Mouse (Mus musculus) adrenal gland, adult 2 months (tissue): ENCODE results near the gene Nectin4. TPM values are rescaled to one million over a fixed set of nuclear protein-coding genes. Genes with fewer than 3 reads are reported as not detected.

Experiments
- DNase-seq: peaks from one replicate; pipeline ENCODE4 v3.0.0; 2021
- polyA plus RNA-seq: library from polyadenylated mRNA; depleted of rRNA; stranded (reverse); fragments of >200 nt; gene quantifications from 2 replicates; pipeline ENCODE4 v1.2.3, GENCODE M21; 2012
- total RNA-seq, 2 experiments: library from RNA; stranded (reverse); gene quantifications; 2 replicates each; pipeline ENCODE4 v1.2.3; 2021

Gene Nectin4
- total and polyA plus RNA-seq, 3 experiments, result 0.09 to 0.21 (median 0.14) TPM

GRCm38 (mm10) chr1:171358421-171358820, 11.5 kb upstream of the Nectin4 start:
- DNase-seq, result no peak

GRCm38 (mm10) chr1:171360253-171360652, 9.6 kb upstream of the Nectin4 start:
- peak; percentile 26 for DNase-seq

- peak; percentile 88 for DNase-seq
Measured at GRCm38 (mm10) chr1:171360656-171361055, 9.2 kb upstream of the Nectin4 start, which contains the start of gene Klhdc9. Gene Klhdc9 (minus strand): TSS chr1:171360798.

- peak; percentile 74 for DNase-seq
Measured at GRCm38 (mm10) chr1:171361106-171362103, 8.5 kb upstream of the Nectin4 start.

GRCm38 (mm10) chr1:171365934-171366333, 4.0 kb upstream of the Nectin4 start:
- no peak for DNase-seq

- no peak for DNase-seq
Measured at GRCm38 (mm10) chr1:171372880-171373279, 3.0 kb downstream of the Nectin4 start.

- DNase-seq, result no peak
Measured at GRCm38 (mm10) chr1:171373946-171374345, 4.0 kb downstream of the Nectin4 start.

GRCm38 (mm10) chr1:171375646-171376097, 5.8 kb downstream of the Nectin4 start:
- DNase-seq, result no peak

GRCm38 (mm10) chr1:171378298-171378697, 8.4 kb downstream of the Nectin4 start:
- DNase-seq, result no peak

- peak; percentile 83 for DNase-seq
Measured at GRCm38 (mm10) chr1:171379935-171380599, 10.2 kb downstream of the Nectin4 start.

- DNase-seq, result no peak
Measured at GRCm38 (mm10) chr1:171382096-171382620, 12.3 kb downstream of the Nectin4 start.

- no peak for DNase-seq
Measured at GRCm38 (mm10) chr1:171384361-171384760, 14.5 kb downstream of the Nectin4 start.

- no peak for DNase-seq
Measured at GRCm38 (mm10) chr1:171385171-171385570, 15.3 kb downstream of the Nectin4 start.

GRCm38 (mm10) chr1:171387099-171387498, 17.2 kb downstream of the Nectin4 start:
- DNase-seq, result no peak

- peak; percentile 34 for DNase-seq
Measured at GRCm38 (mm10) chr1:171388376-171389102, 18.6 kb downstream of the Nectin4 start, which contains the start of gene Arhgap30. Gene Arhgap30 (plus strand): TSS chr1:171388954.

- DNase-seq, result peak; percentile 27
Measured at GRCm38 (mm10) chr1:171390101-171390500, 20.2 kb downstream of the Nectin4 start.

GRCm38 (mm10) chr1:171401821-171402220, 31.9 kb downstream of the Nectin4 start:
- no peak for DNase-seq

GRCm38 (mm10) chr1:171402991-171403390, 33.1 kb downstream of the Nectin4 start:
- DNase-seq, result no peak

GRCm38 (mm10) chr1:171407263-171407662, 37.4 kb downstream of the Nectin4 start:
- no peak for DNase-seq

GRCm38 (mm10) chr1:171410231-171410630, 40.3 kb downstream of the Nectin4 start:
- DNase-seq, result no peak

- DNase-seq, result peak; percentile 96
Measured at GRCm38 (mm10) chr1:171410947-171411484, 41.1 kb downstream of the Nectin4 start, which contains the start of gene Usf1. Gene Usf1 (plus strand): TSS chr1:171411313.
